ENCODE assay signal across 20 mouse cellular contexts in the genomic region with DNA sequence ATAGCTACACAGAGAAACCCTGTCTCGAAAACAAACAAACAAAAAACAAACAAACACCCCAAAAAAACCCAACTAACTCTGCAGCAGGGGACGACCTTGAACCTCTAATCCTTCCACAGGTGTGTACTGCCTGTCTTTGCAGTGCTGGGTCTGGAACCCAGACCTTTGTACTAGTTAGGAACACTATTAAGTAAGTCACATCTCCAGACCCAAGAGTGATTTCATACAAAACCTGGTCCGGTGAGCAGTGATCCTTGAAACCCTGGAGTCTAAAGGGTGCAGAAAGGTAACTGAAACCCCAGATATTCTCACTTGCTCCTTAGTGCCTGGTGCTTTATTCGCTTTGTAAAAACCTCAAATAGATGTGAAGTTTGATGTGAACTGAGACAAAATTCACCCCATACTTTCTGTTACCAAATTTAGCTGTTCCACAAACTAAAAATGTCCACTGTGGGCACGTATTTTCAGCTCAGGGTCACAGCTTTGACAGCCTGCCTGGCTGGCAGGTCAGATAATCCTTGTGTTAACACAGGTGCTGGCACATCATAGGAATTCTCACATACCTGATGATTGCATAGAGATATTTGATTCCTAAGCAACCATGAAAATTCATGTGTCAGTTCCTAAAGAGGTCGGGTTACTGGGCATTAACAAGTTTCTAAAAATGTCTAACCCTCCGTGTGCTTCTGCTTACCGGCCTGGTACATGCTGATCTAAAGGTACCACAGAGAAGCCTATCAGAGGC. TPM values are rescaled to one million over a fixed set of nuclear protein-coding genes. Genes with fewer than 3 reads are reported as not detected.
DNase-seq lines count a peak whose midpoint lies in the region; ATAC-seq and TF ChIP-seq lines count a peak whose summit lies in the region.
"Had no signal": no experiment of that assay in that cellular context is flagged by ENCODE, and none has a peak within 500 bp of the region (broad histone marks: within the 10 kb centered on the region; RNA-seq: fewer than 3 reads in every experiment).

No protein-coding gene starts in this region.

- no peak for TF ChIP-seq CTCF in liver, adult 2 months (IDR thresholded peaks at IDR 0.05; ENCODE audit: low read depth, low read length)
- TF ChIP-seq CTCF in intestine, postnatal 0 days (IDR thresholded peaks at IDR 0.05; ENCODE audit: low read depth), result no peak
- TF ChIP-seq CTCF in kidney, postnatal 0 days (IDR thresholded peaks at IDR 0.05; ENCODE audit: low read depth), result no peak

- no peak for ATAC-seq in liver, embryonic 12.5 days
- ATAC-seq in intestine, postnatal 0 days, result 0 out of 2 replicates have a peak, but pooled peaks have one; percentile 6
- 0 out of 2 replicates have a peak, but pooled peaks have one; percentile 11 for ATAC-seq in kidney, postnatal 0 days (replicated peaks; ENCODE audit: low FRiP score, low read depth)
- ATAC-seq in stomach, embryonic 16.5 days (ENCODE audit: insufficient read depth, low FRiP score), result peak; percentile 68; the same call in 1 of the 2 replicates
- no peak for ATAC-seq in megakaryocyte progenitor cell, adult 5-6 weeks (replicated peaks; ENCODE audit: poor library complexity)
- ATAC-seq: CD4-positive, CD25-positive, alpha-beta regulatory T cell, adult 4 months had no signal

- peak overlapping the region; percentile 77 for H3K27ac ChIP-seq in liver, adult 2 months (replicated peaks; ENCODE audit: insufficient read depth, low read depth, low read length)
- no peak overlapping the region for H3K27ac ChIP-seq in liver, embryonic 12.5 days
- no peak overlapping the region for H3K27ac ChIP-seq in intestine, postnatal 0 days (ENCODE audit: low read depth, low read length)
- H3K27ac ChIP-seq in kidney, postnatal 0 days, result peak overlapping the region; percentile 38; the same call in 1 of the 2 replicates
- H3K27ac ChIP-seq in stomach, embryonic 16.5 days (ENCODE audit: low read length), result peak overlapping the region; percentile 55
- H3K27ac ChIP-seq: forebrain, embryonic 12.5 days; hindbrain, embryonic 14.5 days; limb, embryonic 15.5 days; neural tube, embryonic 15.5 days had no signal

- no peaks in the 10 kb centered on the region for H3K9me3 ChIP-seq in liver, embryonic 12.5 days (replicated peaks)
- H3K9me3 ChIP-seq in intestine, postnatal 0 days (ENCODE audit: control insufficient read depth), result no peaks in the 10 kb centered on the region
- no peaks in the 10 kb centered on the region for H3K9me3 ChIP-seq in kidney, postnatal 0 days (replicated peaks; ENCODE audit: low read length)
- H3K9me3 ChIP-seq in stomach, embryonic 16.5 days (replicated peaks; ENCODE audit: control insufficient read depth, low read length), result no peaks in the 10 kb centered on the region
- H3K9me3 ChIP-seq: forebrain, embryonic 12.5 days; limb, embryonic 15.5 days; neural tube, embryonic 15.5 days had no signal

- DNase-seq in liver, adult 2 months (ENCODE audit: extremely low read depth, low read depth, low spot score), result peak; percentile 75
- no peak for DNase-seq in kidney, postnatal 0 days (ENCODE audit: low spot score)
- no peak for DNase-seq in testis, postnatal 10 days (ENCODE audit: low spot score)
- DNase-seq in thymus, postnatal 14 days, result no peak
- DNase-seq: adrenal gland, adult 2 months; cerebellum, postnatal 10 days had no signal

- H3K27me3 ChIP-seq in liver, adult 2 months (ENCODE audit: control insufficient read depth, insufficient read depth, low read length), result no peaks in the 10 kb centered on the region
- H3K27me3 ChIP-seq in liver, embryonic 12.5 days (replicated peaks), result no peaks in the 10 kb centered on the region
- H3K27me3 ChIP-seq in intestine, postnatal 0 days (replicated peaks; ENCODE audit: control insufficient read depth, insufficient read depth, low read length), result no peaks in the 10 kb centered on the region
- H3K27me3 ChIP-seq in kidney, postnatal 0 days (ENCODE audit: insufficient read depth, low read length), result no peaks in the 10 kb centered on the region
- H3K27me3 ChIP-seq in stomach, embryonic 16.5 days (ENCODE audit: control insufficient read depth, insufficient read depth, low read length), result no peaks in the 10 kb centered on the region
- H3K27me3 ChIP-seq: forebrain, embryonic 12.5 days; limb, embryonic 15.5 days; neural tube, embryonic 15.5 days had no signal

- no peak overlapping the region for H3K4me2 ChIP-seq in liver, embryonic 12.5 days
- no peak overlapping the region for H3K4me2 ChIP-seq in intestine, postnatal 0 days (replicated peaks; ENCODE audit: low read depth)
- no peak overlapping the region for H3K4me2 ChIP-seq in kidney, postnatal 0 days (ENCODE audit: low read length)
- no peak overlapping the region; the same call in 1 of the 2 replicates for H3K4me2 ChIP-seq in stomach, embryonic 16.5 days (ENCODE audit: low read depth, low read length)
- H3K4me2 ChIP-seq: forebrain, embryonic 12.5 days; hindbrain, embryonic 14.5 days; limb, embryonic 15.5 days; lung, embryonic 14.5 days; neural tube, embryonic 15.5 days had no signal

- no peak overlapping the region; the same call in 1 of the 2 replicates for H3K4me3 ChIP-seq in liver, adult 2 months (ENCODE audit: insufficient read depth, low read depth, low read length)
- no peak overlapping the region for H3K4me3 ChIP-seq in liver, embryonic 12.5 days
- no peak overlapping the region for H3K4me3 ChIP-seq in intestine, postnatal 0 days (ENCODE audit: low read depth, low read length)
- no peak overlapping the region for H3K4me3 ChIP-seq in kidney, postnatal 0 days (replicated peaks; ENCODE audit: low read depth, low read length)
- no peak overlapping the region for H3K4me3 ChIP-seq in stomach, embryonic 16.5 days (replicated peaks; ENCODE audit: low read length)
- H3K4me3 ChIP-seq: forebrain, embryonic 12.5 days; limb, embryonic 15.5 days; myocyte; neural tube, embryonic 15.5 days had no signal

- TF ChIP-seq POLR2A in liver, adult 2 months (IDR thresholded peaks at IDR 0.05; ENCODE audit: extremely low read depth, insufficient read depth, low read length), result no peak

- no peaks in the 10 kb centered on the region for H3K36me3 ChIP-seq in liver, adult 2 months (ENCODE audit: control insufficient read depth, insufficient read depth, low read length)
- H3K36me3 ChIP-seq in liver, embryonic 12.5 days, result no peaks in the 10 kb centered on the region
- no peaks in the 10 kb centered on the region for H3K36me3 ChIP-seq in intestine, postnatal 0 days (ENCODE audit: control insufficient read depth, insufficient read depth)
- H3K36me3 ChIP-seq in kidney, postnatal 0 days (ENCODE audit: insufficient read depth, low read length), result no peaks in the 10 kb centered on the region
- no peaks in the 10 kb centered on the region for H3K36me3 ChIP-seq in stomach, embryonic 16.5 days (ENCODE audit: control insufficient read depth, insufficient read depth, low read length)
- H3K36me3 ChIP-seq: forebrain, embryonic 12.5 days; limb, embryonic 15.5 days; neural tube, embryonic 15.5 days had no signal

- H3K4me1 ChIP-seq in liver, adult 2 months (ENCODE audit: control insufficient read depth, insufficient read depth, low read length), result peaks cover 11% of the 10 kb centered on the region
- no peaks in the 10 kb centered on the region for H3K4me1 ChIP-seq in liver, embryonic 12.5 days
- H3K4me1 ChIP-seq in intestine, postnatal 0 days (replicated peaks; ENCODE audit: control insufficient read depth, insufficient read depth, low read length), result no peaks in the 10 kb centered on the region
- no peaks in the 10 kb centered on the region for H3K4me1 ChIP-seq in kidney, postnatal 0 days (replicated peaks; ENCODE audit: insufficient read depth, low read length)
- H3K4me1 ChIP-seq in stomach, embryonic 16.5 days (ENCODE audit: control insufficient read depth, insufficient read depth, low read length), result 0 out of 2 replicates have a peak, but pooled peaks cover 3% of the 10 kb centered on the region
- H3K4me1 ChIP-seq: forebrain, embryonic 12.5 days had no signal

- 21% methylated on average over 8 of the region's 8 CpGs for WGBS in liver, adult 2 months
- WGBS in liver, embryonic 12.5 days (ENCODE audit: insufficient replicate concordance), result 48% methylated on average over 8 of the region's 8 CpGs
- 50% methylated on average over 8 of the region's 8 CpGs for WGBS in intestine, postnatal 0 days
- 53% methylated on average over 8 of the region's 8 CpGs for WGBS in kidney, postnatal 0 days
- WGBS in stomach, embryonic 16.5 days, result 40% methylated on average over 8 of the region's 8 CpGs

- H3K9ac ChIP-seq in liver, adult 2 months (ENCODE audit: low read depth, low read length), result no peak overlapping the region
- H3K9ac ChIP-seq in liver, embryonic 12.5 days, result no peak overlapping the region
- H3K9ac ChIP-seq in intestine, postnatal 0 days (ENCODE audit: low read depth, low read length), result no peak overlapping the region
- H3K9ac ChIP-seq in kidney, postnatal 0 days (ENCODE audit: low read depth, low read length), result no peak overlapping the region
- H3K9ac ChIP-seq in stomach, embryonic 16.5 days (ENCODE audit: low read length), result no peak overlapping the region
- H3K9ac ChIP-seq: forebrain, embryonic 12.5 days; hindbrain, embryonic 14.5 days; limb, embryonic 15.5 days; lung, embryonic 14.5 days; neural tube, embryonic 15.5 days had no signal

- no peaks in the 10 kb centered on the region for H3K79me2 ChIP-seq in liver, adult 2 months (ENCODE audit: control insufficient read depth, insufficient read depth, low read length)

RNA-seq across cellular contexts. Expression of a gene that starts 16.9 kb away (rescaled TPM):
- total RNA-seq in liver, adult 2 months (2014; rRNA removed), result not detected in 2 replicates
- polyA plus RNA-seq in liver, adult 2 months (2012; rRNA removed), result not detected in 2 replicates
- polyA plus RNA-seq in liver, embryonic 12.5 days (2016; fragmentation: Nextera tagmentation; extraction: Ambion mirVana), result 0.25 TPM in 1 of 2 replicates, not detected in the other
- not detected in 2 replicates for polyA plus RNA-seq in intestine, postnatal 0 days (2015; fragmentation: Nextera tagmentation; extraction: Ambion mirVana)
- polyA plus RNA-seq in kidney, postnatal 0 days (2015; fragmentation: Nextera tagmentation; extraction: Ambion mirVana), result 0.22 TPM in 1 of 2 replicates, not detected in the other
- polyA plus RNA-seq in stomach, embryonic 16.5 days (2015; fragmentation: Nextera tagmentation; extraction: Ambion mirVana), result 0.19 TPM in 1 of 2 replicates, not detected in the other
- total RNA-seq in megakaryocyte progenitor cell, adult 5-6 weeks (2015), result 6.7 and 10.2 TPM in 2 replicates
- 6.0 and 12.2 TPM in 2 replicates for total RNA-seq in megakaryocyte progenitor cell, adult 5-6 weeks (2017)
- total RNA-seq: adrenal gland, adult 2 months; MEL had no signal
- polyA plus RNA-seq: adrenal gland, adult 2 months; CD4-positive, CD25-positive, alpha-beta regulatory T cell, adult 4 months; heart, postnatal 0 days; limb, embryonic 15.5 days; lung, embryonic 14.5 days; myocyte; thymus, postnatal 0 days had no signal

RNA-seq across cellular contexts. Expression of a gene that starts 17.2 kb away (rescaled TPM):
- not detected in 2 replicates for total RNA-seq in liver, adult 2 months (2014; rRNA removed)
- polyA plus RNA-seq in liver, adult 2 months (2012; rRNA removed), result 0.04 TPM in 1 of 2 replicates, not detected in the other
- 0.15 and 0.43 TPM in 2 replicates for polyA plus RNA-seq in liver, embryonic 12.5 days (2016; fragmentation: Nextera tagmentation; extraction: Ambion mirVana)
- polyA plus RNA-seq in intestine, postnatal 0 days (2015; fragmentation: Nextera tagmentation; extraction: Ambion mirVana), result 0.85 and 2.0 TPM in 2 replicates
- polyA plus RNA-seq in kidney, postnatal 0 days (2015; fragmentation: Nextera tagmentation; extraction: Ambion mirVana), result 0.84 and 1.1 TPM in 2 replicates
- 2.0 and 2.5 TPM in 2 replicates for polyA plus RNA-seq in stomach, embryonic 16.5 days (2015; fragmentation: Nextera tagmentation; extraction: Ambion mirVana)
- 0.12 TPM in 1 of 2 replicates, not detected in the other for total RNA-seq in megakaryocyte progenitor cell, adult 5-6 weeks (2015)
- 0.12 TPM in 1 of 2 replicates, not detected in the other for total RNA-seq in megakaryocyte progenitor cell, adult 5-6 weeks (2017)
- polyA plus RNA-seq: CD4-positive, CD25-positive, alpha-beta regulatory T cell, adult 4 months had no signal

Comparison
In these comparisons a context has a peak if more than half of its experiments do, and no peak if none do; other contexts are left out.
1. H3K27ac ChIP-seq: peak in liver, adult 2 months (single experiment), kidney, postnatal 0 days (single experiment) and stomach, embryonic 16.5 days (single experiment); none in liver, embryonic 12.5 days (single experiment) and intestine, postnatal 0 days (single experiment).
2. ATAC-seq: peak in intestine, postnatal 0 days (single experiment), kidney, postnatal 0 days (single experiment) and stomach, embryonic 16.5 days (single experiment); none in liver, embryonic 12.5 days (single experiment) and megakaryocyte progenitor cell, adult 5-6 weeks (single experiment).